Mouse (Mus musculus) forebrain, embryonic 14.5 days (tissue): ENCODE measurements at regions not wholly inside any gene's neighbourhood (a gene's known extent, or its start where the extent isn't known, plus 50 kb on each side); places are given as distances from the start of the nearest gene placed in this dataset.

Experiments
- ATAC-seq: fragments of 200-750 bp; cut with Nextera tagmentation; 2 replicates; pipeline ENCODE4 v1.8.0; 2017; ENCODE audit warnings: mild to moderate bottlenecking, moderate library complexity
- DNase-seq: peaks from one replicate; pipeline ENCODE4 v3.0.0-alpha.2; 2015; ENCODE audit warnings: low spot score
- H3K27ac ChIP-seq: fragments of 300-500 bp; sonication (generic); 2 replicates; pipeline ENCODE4 v1.5.1; 2014; ENCODE audit warnings: low read depth, mild to moderate bottlenecking, control low read depth, low read length, moderate library complexity
- H3K27me3 ChIP-seq: fragments of 300-500 bp; sonication (generic); replicated peaks from 2 replicates; pipeline ENCODE4 v1.6.1; 2014; ENCODE audit warnings: low read length, control low read depth, mixed read lengths; ENCODE audit not compliant: control insufficient read depth, insufficient read depth
- H3K36me3 ChIP-seq: fragments of 300-500 bp; sonication (generic); 2 replicates; pipeline ENCODE4 v1.6.1; 2014; ENCODE audit warnings: low read length, control low read depth; ENCODE audit not compliant: control insufficient read depth, insufficient read depth
- H3K4me1 ChIP-seq: fragments of 300-500 bp; sonication (generic); 2 replicates; pipeline ENCODE4 v1.6.1; 2014; ENCODE audit warnings: antibody characterized with exemption, low read length, control low read depth; ENCODE audit not compliant: control insufficient read depth, insufficient read depth
- H3K4me2 ChIP-seq: fragments of 300-500 bp; sonication (generic); 2 replicates; pipeline ENCODE4 v1.6.1; 2014; ENCODE audit warnings: mild to moderate bottlenecking, control low read depth, low read length
- H3K4me3 ChIP-seq: fragments of 300-500 bp; sonication (generic); 2 replicates; pipeline ENCODE4 v1.5.1; 2014; ENCODE audit warnings: low read depth, low read length, control low read depth
- H3K9ac ChIP-seq: fragments of 300-500 bp; sonication (generic); 2 replicates; pipeline ENCODE4 v1.6.1; 2014; ENCODE audit warnings: mild to moderate bottlenecking, low read length, control low read depth, moderate library complexity
- H3K9me3 ChIP-seq: fragments of 300-500 bp; sonication (generic); replicated peaks from 2 replicates; pipeline ENCODE4 v1.6.1; 2016; ENCODE audit warnings: low read length, control low read depth, mixed read lengths; ENCODE audit not compliant: control insufficient read depth
- WGBS: fragments of 180-500 bp; shearing (Covaris S2); extraction: QIAGEN DNeasy Blood & Tissue Kit; methylation state at CpG from one replicate; pipeline ENCODE4 v1.1.7; 2014; 5-methylcytosine and 5-hydroxymethylcytosine counted together

DNA sequence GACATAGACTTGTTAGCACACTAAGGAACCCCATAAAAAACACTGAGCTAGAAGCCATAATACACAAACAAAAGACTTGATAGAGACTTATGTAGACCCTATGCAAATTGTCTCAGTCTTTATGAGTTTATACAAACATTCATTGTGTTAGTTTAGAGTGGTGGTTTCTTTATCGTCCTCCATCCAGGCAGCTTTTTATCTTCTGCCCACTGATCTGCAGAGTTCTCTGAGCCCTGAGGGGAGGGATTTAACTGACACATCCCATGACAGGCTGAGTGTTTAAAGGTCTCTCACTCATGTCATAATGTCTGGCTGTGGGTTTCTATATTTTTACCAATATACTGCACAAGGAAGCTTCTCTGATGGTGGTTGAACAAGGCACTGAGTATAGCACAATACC is 175.7 kb upstream of the Sema3d start:
- Histone ChIP-seq H3K4me1 (no peaks in the 10 kb centered on the region), H3K4me3 (no peak overlapping the region), H3K4me2 (no peak overlapping the region), H3K27me3 (no peaks in the 10 kb centered on the region), H3K9ac (no peak overlapping the region), H3K27ac (no peak overlapping the region), H3K9me3 (no peaks in the 10 kb centered on the region), H3K36me3 (no peaks in the 10 kb centered on the region)
- DNase-seq (no peak), ATAC-seq (no peak)
- WGBS: 64% methylated on average over 1 of the region's 1 CpGs

DNA sequence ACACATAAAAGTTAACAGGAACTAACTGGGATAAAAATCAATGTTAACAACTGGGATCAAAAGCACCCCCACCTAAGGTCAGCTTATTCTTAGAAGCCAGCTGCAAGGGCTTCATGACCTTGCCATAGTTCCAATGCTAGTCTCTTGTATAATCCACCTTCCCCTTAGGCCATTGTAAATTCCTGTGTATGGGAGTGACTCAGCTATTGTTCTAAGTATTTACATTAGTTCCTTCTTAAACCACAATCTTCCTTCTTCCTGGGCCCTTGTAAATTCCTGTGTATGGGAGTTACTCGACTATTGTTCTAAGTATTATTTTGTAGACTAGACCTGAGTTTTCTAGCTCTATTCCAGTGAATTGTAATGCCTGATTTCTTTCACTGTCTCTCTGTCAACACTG is 173.6 kb upstream of the Sema3d start:
- DNase-seq: no peak
- Histone ChIP-seq H3K36me3 (no peaks in the 10 kb centered on the region), H3K27me3 (no peaks in the 10 kb centered on the region), H3K9ac (no peak overlapping the region), H3K4me3 (no peak overlapping the region), H3K4me1 (no peaks in the 10 kb centered on the region), H3K4me2 (no peak overlapping the region), H3K9me3 (no peaks in the 10 kb centered on the region), H3K27ac (no peak overlapping the region)
- ATAC-seq: no peak
- 79% methylated on average over 1 of the region's 1 CpGs for WGBS

DNA sequence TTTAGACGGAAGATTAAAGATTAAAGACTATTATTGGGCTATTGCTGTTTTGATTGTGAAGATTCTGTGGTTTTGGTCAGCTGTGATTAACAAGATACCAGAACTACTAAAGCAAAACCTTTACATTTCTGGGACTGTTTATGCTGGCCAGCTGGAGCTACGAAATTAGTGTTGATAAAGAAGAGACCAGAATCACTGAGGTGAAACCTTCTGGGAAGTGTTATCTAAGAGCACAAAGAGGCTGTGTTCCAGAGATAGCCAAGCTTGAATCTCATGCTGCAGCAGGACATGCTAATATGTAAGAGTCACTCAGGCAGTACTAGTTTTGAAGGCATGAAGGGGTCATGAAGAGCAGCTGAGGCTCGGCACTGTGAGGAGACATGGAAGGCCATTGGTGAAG is 169.7 kb upstream of the Sema3d start:
- H3K27ac ChIP-seq: no peak overlapping the region
- no peaks in the 10 kb centered on the region for H3K9me3 ChIP-seq
- 95% methylated on average over 3 of the region's 3 CpGs for WGBS
- H3K4me3 ChIP-seq: no peak overlapping the region
- DNase-seq (no peak), ATAC-seq (no peak)
- no peaks in the 10 kb centered on the region for H3K36me3 ChIP-seq
- no peaks in the 10 kb centered on the region for H3K27me3 ChIP-seq
- H3K4me2 ChIP-seq: no peak overlapping the region
- no peak overlapping the region for H3K9ac ChIP-seq
- H3K4me1 ChIP-seq: no peaks in the 10 kb centered on the region

DNA sequence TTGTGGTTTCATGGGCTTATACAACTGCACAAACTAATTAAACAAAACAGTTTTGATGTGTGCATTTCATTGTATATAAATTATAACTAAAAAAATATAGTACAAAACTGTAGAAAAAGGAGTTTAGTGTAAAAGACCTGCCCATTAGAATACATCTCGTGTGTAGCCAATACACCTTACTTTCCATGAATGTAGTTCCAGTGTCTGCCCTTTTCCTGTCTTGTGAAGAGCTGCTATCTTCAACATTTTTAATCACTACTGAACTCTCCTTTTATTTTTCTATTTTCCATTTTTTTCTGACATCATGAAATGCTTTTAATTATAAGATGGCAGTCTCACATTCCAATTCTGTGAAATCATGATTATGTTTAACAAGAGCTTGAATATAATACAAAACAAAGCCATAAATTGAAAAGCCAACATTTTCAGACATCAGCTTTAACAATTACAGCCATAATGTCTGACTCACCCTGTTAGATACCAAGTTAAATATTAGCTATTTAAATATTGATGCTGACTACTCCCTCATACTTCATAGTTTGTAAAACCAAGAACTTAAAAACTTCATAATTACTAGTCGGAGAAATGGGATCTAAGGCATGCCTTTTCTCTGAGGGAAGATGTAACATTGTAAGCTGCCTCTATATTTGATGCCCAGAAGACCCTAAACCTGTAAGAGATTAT is 163.6 kb upstream of the Sema3d start:
- Histone ChIP-seq H3K9ac (no peak overlapping the region), H3K27ac (no peak overlapping the region), H3K27me3 (no peaks in the 10 kb centered on the region), H3K9me3 (no peaks in the 10 kb centered on the region), H3K4me3 (no peak overlapping the region), H3K4me2 (no peak overlapping the region), H3K36me3 (no peaks in the 10 kb centered on the region), H3K4me1 (no peaks in the 10 kb centered on the region)
- ATAC-seq: no peak
- 93% methylated on average over 2 of the region's 2 CpGs for WGBS
- no peak for DNase-seq

DNA sequence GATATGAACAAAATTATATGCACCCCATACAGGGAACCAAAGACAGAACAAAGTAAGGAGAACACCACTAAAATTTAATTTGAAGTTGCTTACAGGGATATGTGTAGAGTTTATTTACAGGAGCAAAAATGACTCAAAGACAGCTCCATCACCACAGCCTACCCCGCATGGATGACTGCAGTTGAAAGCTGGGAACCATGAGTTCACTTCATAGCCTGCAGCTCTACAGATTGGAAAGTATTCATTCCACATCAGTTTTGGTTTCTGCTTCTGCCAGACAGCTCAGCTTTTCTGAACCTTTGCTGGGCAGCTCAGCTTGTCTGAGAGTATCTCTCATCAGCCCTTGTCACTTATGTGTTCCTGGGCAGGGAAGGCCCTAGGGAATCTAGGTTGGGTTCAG is 160.6 kb upstream of the Sema3d start:
- Histone ChIP-seq H3K4me1 (no peaks in the 10 kb centered on the region), H3K27ac (no peak overlapping the region), H3K9me3 (no peaks in the 10 kb centered on the region), H3K27me3 (no peaks in the 10 kb centered on the region), H3K9ac (no peak overlapping the region), H3K4me2 (no peak overlapping the region), H3K4me3 (no peak overlapping the region), H3K36me3 (no peaks in the 10 kb centered on the region)
- no peak for DNase-seq
- ATAC-seq: no peak
- 77% methylated on average over 1 of the region's 1 CpGs for WGBS

DNA sequence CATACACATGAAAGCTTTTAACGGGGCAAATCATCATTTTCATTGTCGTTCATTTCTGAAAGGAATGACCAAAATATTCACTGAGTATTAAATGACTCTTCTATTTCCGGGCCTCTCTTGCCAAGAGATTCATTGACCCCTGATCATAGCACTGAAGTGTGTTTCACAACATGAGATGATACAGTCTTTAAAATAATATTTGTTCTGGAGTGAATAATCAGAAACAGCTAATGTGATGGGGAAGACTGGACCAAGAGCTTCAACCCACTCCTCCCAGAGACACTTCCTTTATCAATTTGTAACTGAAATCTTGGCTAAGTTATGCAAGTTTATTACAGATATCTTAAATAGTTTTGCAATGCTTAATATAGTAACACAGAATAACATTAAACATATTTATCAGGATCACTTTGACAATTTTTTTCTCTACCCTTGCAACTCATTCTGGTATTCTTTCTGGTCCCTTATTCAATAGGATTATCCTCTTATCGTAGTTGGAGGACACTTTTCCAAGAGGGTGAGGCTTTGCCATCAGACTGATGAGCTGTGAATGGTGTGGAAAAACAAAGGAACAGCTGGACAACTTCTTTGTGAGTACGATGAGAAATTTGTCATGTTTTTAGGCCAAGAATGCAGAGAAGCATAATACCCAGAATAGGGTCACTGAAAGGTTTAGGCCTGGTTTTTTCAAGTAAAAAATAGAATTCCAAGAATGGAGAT is 149.6 kb upstream of the Sema3d start:
- no peaks in the 10 kb centered on the region for H3K4me1 ChIP-seq
- H3K4me3 ChIP-seq: no peak overlapping the region
- no peaks in the 10 kb centered on the region for H3K27me3 ChIP-seq
- H3K9ac ChIP-seq: no peak overlapping the region
- DNase-seq: no peak
- 67% methylated on average over 5 of the region's 5 CpGs for WGBS
- no peak for ATAC-seq
- no peak overlapping the region for H3K4me2 ChIP-seq
- H3K9me3 ChIP-seq: no peaks in the 10 kb centered on the region
- H3K27ac ChIP-seq: no peak overlapping the region
- H3K36me3 ChIP-seq: no peaks in the 10 kb centered on the region

DNA sequence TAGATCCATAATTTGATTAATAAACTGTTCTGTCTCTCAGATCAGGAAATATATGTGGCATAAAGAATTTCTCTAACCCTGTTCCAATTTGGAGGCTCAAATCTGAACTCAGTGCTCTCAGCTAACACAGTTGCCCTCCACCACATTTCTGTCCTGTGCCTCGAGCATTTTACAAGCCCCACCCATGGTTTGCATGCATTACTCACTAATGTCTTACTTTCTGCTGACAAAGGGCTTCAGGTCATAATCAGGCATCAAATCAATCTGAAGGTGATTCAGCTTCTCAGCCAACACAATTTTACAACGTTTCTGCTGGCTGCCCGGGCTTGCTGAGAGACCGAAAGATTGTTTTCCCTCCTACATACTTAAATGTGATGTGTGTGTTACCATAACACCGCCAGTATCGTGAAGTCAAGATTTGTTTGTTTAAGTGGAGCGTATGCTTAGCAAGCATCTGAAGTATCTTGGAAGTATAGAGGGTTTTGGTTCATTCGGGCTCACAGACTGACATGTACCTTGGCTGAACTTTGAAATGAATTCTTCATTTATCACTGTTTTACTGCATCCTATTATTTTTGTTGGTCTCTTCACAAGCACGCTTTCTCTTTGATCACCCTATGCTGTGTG is 139.9 kb upstream of the Sema3d start:
- 82% methylated on average over 9 of the region's 9 CpGs for WGBS
- no peaks in the 10 kb centered on the region for H3K27me3 ChIP-seq

DNA sequence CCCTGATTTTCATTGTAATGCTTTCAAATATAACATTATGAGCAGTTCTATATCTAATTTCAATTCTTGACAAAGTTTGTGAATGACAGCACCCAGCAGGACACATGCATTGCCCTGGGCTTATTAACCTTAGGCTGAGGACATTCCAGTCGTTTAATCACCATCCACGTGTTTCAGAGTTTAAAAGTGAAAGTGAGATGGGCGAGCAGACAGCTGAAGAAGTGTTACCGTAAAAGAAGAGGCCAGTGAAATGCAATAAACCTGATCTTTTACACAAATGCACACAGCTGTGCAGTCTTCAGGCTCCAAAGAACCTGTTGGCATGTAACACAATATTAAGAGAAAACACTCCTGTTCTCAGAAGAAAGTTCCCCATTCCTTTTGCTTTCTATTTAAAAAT is 89.5 kb upstream of the Sema3d start:
- Histone ChIP-seq H3K36me3 (no peaks in the 10 kb centered on the region), H3K4me1 (no peaks in the 10 kb centered on the region), H3K9me3 (no peaks in the 10 kb centered on the region), H3K27ac (no peak overlapping the region), H3K4me2 (no peak overlapping the region), H3K9ac (no peak overlapping the region), H3K27me3 (no peaks in the 10 kb centered on the region), H3K4me3 (no peak overlapping the region)
- ATAC-seq (no peak), DNase-seq (no peak)
- 40% methylated on average over 4 of the region's 4 CpGs for WGBS

More for the DNA sequence above, 139.9 kb upstream of the Sema3d start:
- H3K27ac ChIP-seq: no peak overlapping the region
- ATAC-seq: no peak
- no peak overlapping the region for H3K4me3 ChIP-seq
- no peaks in the 10 kb centered on the region for H3K4me1 ChIP-seq
- no peak for DNase-seq
- no peaks in the 10 kb centered on the region for H3K9me3 ChIP-seq
- no peak overlapping the region for H3K4me2 ChIP-seq
- no peak overlapping the region for H3K9ac ChIP-seq
- no peaks in the 10 kb centered on the region for H3K36me3 ChIP-seq

DNA sequence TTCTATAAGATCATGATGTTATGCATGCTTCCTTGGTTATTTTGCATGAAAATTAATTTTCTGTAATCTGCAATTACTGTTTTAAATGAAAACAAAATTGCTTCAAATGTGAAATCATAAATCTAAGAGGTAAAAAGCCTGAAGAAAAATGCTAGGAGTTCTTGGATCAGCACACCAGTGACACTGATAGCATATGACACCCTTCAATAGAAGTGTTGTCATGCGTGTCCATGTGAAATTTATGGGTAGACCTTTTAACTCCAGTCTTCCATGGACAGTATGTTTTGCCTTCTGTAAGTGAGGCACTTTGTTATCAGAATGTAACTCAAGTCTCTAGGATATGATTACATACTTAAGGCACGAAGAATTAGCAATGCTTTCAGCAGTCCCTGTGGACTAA is 85.9 kb upstream of the Sema3d start:
- no peaks in the 10 kb centered on the region for H3K9me3 ChIP-seq
- no peak overlapping the region for H3K27ac ChIP-seq
- no peak overlapping the region for H3K4me3 ChIP-seq
- no peak overlapping the region for H3K9ac ChIP-seq
- DNase-seq: no peak
- H3K27me3 ChIP-seq: no peaks in the 10 kb centered on the region
- 93% methylated on average over 2 of the region's 2 CpGs for WGBS
- no peak for ATAC-seq
- H3K4me1 ChIP-seq: no peaks in the 10 kb centered on the region
- H3K4me2 ChIP-seq: no peak overlapping the region
- H3K36me3 ChIP-seq: no peaks in the 10 kb centered on the region
